7 mouse cellular contexts compared by ENCODE assay signal in genomic region chr17:26506031-26506641, GRCm38 (mm10). TPM values are rescaled to one million over a fixed set of nuclear protein-coding genes. Genes with fewer than 3 reads are reported as not detected.
DNase-seq lines count a peak whose midpoint lies in the region; ATAC-seq and TF ChIP-seq lines count a peak whose summit lies in the region.

No protein-coding gene starts in this region.

- TF ChIP-seq CTCF in E14TG2a.4 (conservative IDR thresholded peaks at IDR 0.05; ENCODE audit: low read length) = no peak
- no peak for TF ChIP-seq CTCF in forebrain, postnatal 0 days (IDR thresholded peaks at IDR 0.05; ENCODE audit: low read depth)
- TF ChIP-seq CTCF in lung, postnatal 0 days (IDR thresholded peaks at IDR 0.05) = no peak

- DNase-seq in adrenal gland, postnatal 14 days = peak; percentile 65
- DNase-seq in forebrain, postnatal 0 days = no peak
- DNase-seq in kidney, adult 18-20 months = peak; percentile 73
- peak; percentile 78 for DNase-seq in lung, postnatal 0 days (ENCODE audit: low spot score)
- no peak for DNase-seq in T-cell, adult 2 months (ENCODE audit: low spot score)
- DNase-seq in left cerebral cortex, postnatal 14 days (ENCODE audit: low spot score in 2 of 2) = no peak

- no peak overlapping the region for H3K27ac ChIP-seq in forebrain, postnatal 0 days (ENCODE audit: low read depth, low read length)
- H3K27ac ChIP-seq in lung, postnatal 0 days (ENCODE audit: low read length) = peak overlapping the region; percentile 100

- H3K4me1 ChIP-seq in E14TG2a.4 (replicated peaks; ENCODE audit: low read depth, low read length) = peaks cover 79% of the 10 kb centered on the region
- H3K4me1 ChIP-seq in forebrain, postnatal 0 days (ENCODE audit: insufficient read depth) = peaks cover 34% of the 10 kb centered on the region
- H3K4me1 ChIP-seq in lung, postnatal 0 days (ENCODE audit: insufficient read depth, low read depth, low read length) = peaks cover 23% of the 10 kb centered on the region; the same call in 1 of the 2 replicates

- peaks cover 1% of the 10 kb centered on the region for H3K9me3 ChIP-seq in E14TG2a.4 (ENCODE audit: low read length)
- no peaks in the 10 kb centered on the region for H3K9me3 ChIP-seq in forebrain, postnatal 0 days (ENCODE audit: low read length)
- no peaks in the 10 kb centered on the region for H3K9me3 ChIP-seq in lung, postnatal 0 days (ENCODE audit: low read length)

- peaks cover 24% of the 10 kb centered on the region for H3K36me3 ChIP-seq in E14TG2a.4 (ENCODE audit: insufficient read depth, low read length)
- H3K36me3 ChIP-seq in forebrain, postnatal 0 days (ENCODE audit: insufficient read depth) = no peaks in the 10 kb centered on the region
- H3K36me3 ChIP-seq in lung, postnatal 0 days (ENCODE audit: insufficient read depth, low read length) = peaks cover 15% of the 10 kb centered on the region

- H3K4me2 ChIP-seq in forebrain, postnatal 0 days (ENCODE audit: low read depth) = peak overlapping the region; percentile 84
- peak overlapping the region; percentile 78 for H3K4me2 ChIP-seq in lung, postnatal 0 days (replicated peaks; ENCODE audit: low read depth, low read length)

- no peak; the same call in 1 of the 2 replicates for TF ChIP-seq EP300 in lung, postnatal 0 days (IDR thresholded peaks at IDR 0.05)

- peak overlapping the region; percentile 94 for H3K4me3 ChIP-seq in E14TG2a.4 (replicated peaks; ENCODE audit: low read length)
- peak overlapping the region; percentile 76 for H3K4me3 ChIP-seq in forebrain, postnatal 0 days (ENCODE audit: low read depth, low read length)
- peak overlapping the region; percentile 71 for H3K4me3 ChIP-seq in lung, postnatal 0 days (ENCODE audit: low read depth, low read length)

- ATAC-seq in forebrain, postnatal 0 days = no peak
- no peak for ATAC-seq in lung, postnatal 0 days

- H3K27me3 ChIP-seq in E14TG2a.4 (ENCODE audit: insufficient read depth, low read length) = peaks cover 7% of the 10 kb centered on the region; the same call in 1 of the 2 replicates
- H3K27me3 ChIP-seq in forebrain, postnatal 0 days (ENCODE audit: insufficient read depth, low read length) = no peaks in the 10 kb centered on the region
- H3K27me3 ChIP-seq in lung, postnatal 0 days (replicated peaks; ENCODE audit: insufficient read depth, low read length) = no peaks in the 10 kb centered on the region

- intact Hi-C loops in left cerebral cortex, postnatal 14 days (cut with DNase I) = no loop called here

- WGBS in forebrain, postnatal 0 days = 73% methylated on average over 14 of the region's 14 CpGs
- 39% methylated on average over 14 of the region's 14 CpGs for WGBS in lung, postnatal 0 days

- H3K9ac ChIP-seq in forebrain, postnatal 0 days = peak overlapping the region; percentile 98; the same call in 1 of the 2 replicates
- H3K9ac ChIP-seq in lung, postnatal 0 days (replicated peaks; ENCODE audit: low read depth) = peak overlapping the region; percentile 100

RNA-seq across cellular contexts. Expression of gene Ergic1, which starts 55.2 kb away (rescaled TPM):
- total RNA-seq in adrenal gland, postnatal 14 days (2021) = 126 and 143 TPM in 2 replicates
- total RNA-seq in forebrain, postnatal 0 days (2014; rRNA removed) = 137 and 186 TPM in 2 replicates
- 103 and 106 TPM in 2 replicates for polyA plus RNA-seq in forebrain, postnatal 0 days (2015; fragmentation: Nextera tagmentation; extraction: Ambion mirVana)
- 47.9 and 50.6 TPM in 2 replicates for polyA plus RNA-seq in lung, postnatal 0 days (2015; fragmentation: Nextera tagmentation; extraction: Ambion mirVana)
- total RNA-seq in left cerebral cortex, postnatal 14 days (2021) = 100 to 1,000 TPM; 180 to 195 TPM

RNA-seq across cellular contexts. Expression of gene Dusp1, which starts 55.8 kb away (rescaled TPM):
- 56.6 and 66.3 TPM in 2 replicates for total RNA-seq in adrenal gland, postnatal 14 days (2021)
- total RNA-seq in forebrain, postnatal 0 days (2014; rRNA removed) = 32.7 and 41.0 TPM in 2 replicates
- 36.0 and 38.5 TPM in 2 replicates for polyA plus RNA-seq in forebrain, postnatal 0 days (2015; fragmentation: Nextera tagmentation; extraction: Ambion mirVana)
- polyA plus RNA-seq in lung, postnatal 0 days (2015; fragmentation: Nextera tagmentation; extraction: Ambion mirVana) = 68.4 and 79.3 TPM in 2 replicates
- total RNA-seq in left cerebral cortex, postnatal 14 days (2021) = 10 to 100 TPM; 28.4 to 33.2 TPM

Comparison
In these comparisons a context has a peak if more than half of its experiments do, and no peak if none do; other contexts are left out.
1. DNase-seq: peak in adrenal gland, postnatal 14 days (single experiment), kidney, adult 18-20 months (single experiment) and lung, postnatal 0 days (single experiment); none in forebrain, postnatal 0 days (single experiment), T-cell, adult 2 months (single experiment) and left cerebral cortex, postnatal 14 days (0 of 2).
2. Peak in every context shown above with its lines, with median percentiles within 50 percentile points of each other: H3K4me3 ChIP-seq.